Mouse (Mus musculus) myocyte (in vitro differentiated cells): ENCODE data around the gene Pkp4.

ENCODE experiments used
- CEBPB ChIP-seq: IDR thresholded peaks from 2 replicates; pipeline ENCODE4 v1.6.1; 2011; ENCODE audit warnings: mild to moderate bottlenecking, moderate library complexity; ENCODE audit not compliant: poor library complexity, insufficient read depth, severe bottlenecking
- E2F4 ChIP-seq: IDR thresholded peaks from one replicate; pipeline ENCODE4 v1.6.1; 2011; ENCODE audit warnings: mild to moderate bottlenecking, control low read depth, moderate library complexity; ENCODE audit not compliant: insufficient read depth
- MAX ChIP-seq: IDR thresholded peaks from one replicate; pipeline ENCODE4 v1.6.1; 2011; ENCODE audit warnings: low read depth, mild to moderate bottlenecking, control low read depth
- MYOD1 ChIP-seq, 3 experiments: IDR thresholded peaks; one replicate each; pipeline ENCODE4 v1.6.1; 2011; ENCODE audit warnings: control low read depth in 2 of 3, low read depth in 2 of 3, mild to moderate bottlenecking in 2 of 3, moderate library complexity in 1 of 3; ENCODE audit not compliant: insufficient read length in 2 of 3, control insufficient read depth in 1 of 3
- MYOG ChIP-seq, 3 experiments: IDR thresholded peaks; one replicate each; pipeline ENCODE4 v1.6.1; 2011; ENCODE audit warnings: control low read depth in 2 of 3, low read depth in 2 of 3, mild to moderate bottlenecking in 2 of 3; ENCODE audit not compliant: insufficient read length in 2 of 3, control insufficient read depth in 1 of 3, insufficient read depth in 1 of 3
- POLR2A ChIP-seq: IDR thresholded peaks from one replicate; pipeline ENCODE4 v1.6.1; 2011; ENCODE audit warnings: low read depth, mild to moderate bottlenecking, control low read depth, moderate library complexity; ENCODE audit not compliant: insufficient read length
- POLR2AphosphoS2 ChIP-seq: IDR thresholded peaks from one replicate; pipeline ENCODE4 v1.6.1; 2011; ENCODE audit warnings: low read depth, control low read depth; ENCODE audit not compliant: insufficient read length
- SRF ChIP-seq: IDR thresholded peaks from one replicate; pipeline ENCODE4 v1.6.1; 2011; ENCODE audit warnings: low read depth; ENCODE audit not compliant: control insufficient read depth, insufficient read length
- TCF12 ChIP-seq: IDR thresholded peaks from one replicate; pipeline ENCODE4 v1.6.1; 2011; ENCODE audit warnings: mild to moderate bottlenecking, control low read depth; ENCODE audit not compliant: poor library complexity, insufficient read depth, severe bottlenecking
- TCF3 ChIP-seq: IDR thresholded peaks from one replicate; pipeline ENCODE4 v1.6.1; 2011; ENCODE audit warnings: low read depth, control low read depth; ENCODE audit not compliant: insufficient read length
- USF1 ChIP-seq: IDR thresholded peaks from one replicate; pipeline ENCODE4 v1.6.1; 2011; ENCODE audit warnings: low read depth, mild to moderate bottlenecking, control low read depth, moderate library complexity

DNA sequence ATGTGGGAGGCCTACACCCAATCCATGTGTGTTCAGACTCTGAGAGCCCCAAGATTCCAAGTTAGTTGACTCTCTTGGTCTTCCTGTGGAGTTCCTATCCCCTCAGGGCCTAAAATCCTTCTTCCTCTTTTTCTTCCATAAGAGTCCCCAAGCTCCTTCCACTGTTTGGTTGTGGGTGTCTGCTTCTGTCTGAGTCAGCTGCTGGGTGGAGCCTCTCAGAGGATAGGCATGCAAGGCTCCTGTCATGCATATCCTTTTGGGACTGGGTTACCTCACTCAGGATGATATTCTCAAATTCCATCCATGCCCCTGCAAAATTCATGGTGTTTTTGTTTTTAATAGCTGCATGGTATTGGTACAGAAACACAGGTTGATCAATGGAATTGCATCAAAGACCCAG is 5.2 kb upstream of the Pkp4 start:
- no peak for TF ChIP-seq MYOG (IDR thresholded peaks at IDR 0.05; ENCODE audit: control insufficient read depth in 1 of 3, insufficient read depth in 1 of 3, insufficient read length in 2 of 3, low read depth in 2 of 3)
- TF ChIP-seq POLR2A = no peak
- no peak for TF ChIP-seq MYOD1 (IDR thresholded peaks at IDR 0.05; ENCODE audit: control insufficient read depth in 1 of 3, insufficient read length in 2 of 3, low read depth in 2 of 3)
- no peak for TF ChIP-seq TCF3
- no peak for TF ChIP-seq SRF
- no peak for TF ChIP-seq USF1
- TF ChIP-seq E2F4 = no peak
- TF ChIP-seq POLR2AphosphoS2 = no peak
- no peak for TF ChIP-seq TCF12
- no peak for TF ChIP-seq MAX
- no peak for TF ChIP-seq CEBPB
